Mouse (Mus musculus) adrenal gland, adult 8-10 months (tissue): ENCODE results near the gene Commd1. TPM values are rescaled to one million over a fixed set of nuclear protein-coding genes. Genes with fewer than 3 reads are reported as not detected.

Source experiments
- DNase-seq: peaks from one replicate; pipeline ENCODE4 v3.0.0; 2022
- total RNA-seq, 4 experiments: library from RNA; stranded (reverse); gene quantifications; 2 replicates each; pipeline ENCODE4 v1.2.4; 2022

Gene Commd1
- total RNA-seq, 4 experiments from 2014 or later, result 84.5 to 100.0 (median 90.1) TPM

GRCm38 (mm10) chr11:22858441-22859300 is 123.5 kb downstream of the Commd1 start:
- DNase-seq, result no peak

- DNase-seq, result no peak
Observed at GRCm38 (mm10) chr11:22857705-22858440, 124.3 kb downstream of the Commd1 start.

DNA sequence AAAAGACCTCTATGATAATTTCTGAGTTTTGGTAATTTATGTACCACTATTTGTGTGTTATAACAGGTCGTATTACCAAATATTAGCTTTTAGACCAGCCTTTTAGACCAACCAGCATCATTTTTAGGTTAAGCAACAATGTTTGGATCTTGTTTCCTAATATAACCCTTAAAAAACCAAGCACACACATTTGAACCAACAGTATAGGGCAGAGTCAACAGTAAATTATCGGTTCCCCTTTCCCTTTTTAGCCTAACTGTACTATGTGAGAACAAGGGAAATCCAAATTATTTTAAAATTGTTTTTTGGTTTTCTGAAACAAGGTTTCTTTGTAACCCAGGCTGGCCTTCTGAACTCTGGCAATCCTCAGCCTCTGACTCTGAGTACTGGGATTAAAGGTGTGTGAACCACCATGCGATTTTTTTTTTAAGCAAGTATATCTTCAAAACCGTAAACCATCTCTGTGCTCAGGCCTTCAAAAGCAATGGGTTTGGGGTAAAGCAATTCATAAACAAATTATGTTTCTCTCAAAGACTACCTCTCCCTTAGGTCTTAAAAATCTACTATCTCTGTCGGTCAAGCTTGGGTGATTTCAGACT is 125.0 kb downstream of the Commd1 start:
- no peak for DNase-seq

GRCm38 (mm10) chr11:22856371-22856965 is 125.7 kb downstream of the Commd1 start:
- DNase-seq, result no peak

GRCm38 (mm10) chr11:22854571-22854970 is 127.6 kb downstream of the Commd1 start:
- no peak for DNase-seq

DNA sequence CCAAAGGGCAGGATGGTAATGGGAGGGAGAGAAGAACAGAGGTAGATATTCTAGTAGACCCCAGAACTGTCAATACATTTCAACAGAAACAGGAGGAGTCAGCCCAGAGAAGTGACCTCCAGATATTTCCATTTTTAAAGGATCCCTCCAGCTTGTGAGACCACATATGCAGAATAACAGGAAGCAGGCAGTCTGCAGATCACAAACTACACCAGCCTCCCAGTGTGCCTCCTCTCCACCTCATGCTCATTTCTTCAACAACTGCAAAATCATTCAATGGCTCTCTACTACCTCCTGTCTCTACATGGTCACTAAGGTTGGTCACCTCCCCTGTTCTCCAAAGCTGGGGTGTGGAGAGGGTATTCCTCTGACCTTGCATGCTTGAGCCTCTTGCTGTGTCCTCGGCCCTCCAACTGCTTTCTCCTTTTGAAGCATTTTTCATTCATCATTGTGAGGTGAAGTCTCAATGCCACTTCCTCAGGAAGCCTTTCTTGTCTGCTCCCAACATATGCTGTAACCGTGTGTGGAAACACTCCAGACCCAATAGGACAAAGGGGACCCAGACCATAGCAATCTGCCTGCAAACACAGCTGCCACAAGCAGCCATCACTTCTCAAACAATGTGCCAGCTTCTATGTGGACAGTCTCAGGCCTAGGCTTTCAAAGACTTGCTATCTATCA is 128.6 kb downstream of the Commd1 start:
- DNase-seq, result peak; percentile 74

- no peak for DNase-seq
Observed at GRCm38 (mm10) chr11:22852510-22852909, 129.7 kb downstream of the Commd1 start.

- no peak for DNase-seq
Observed at GRCm38 (mm10) chr11:22851416-22851815, 130.8 kb downstream of the Commd1 start.

DNA sequence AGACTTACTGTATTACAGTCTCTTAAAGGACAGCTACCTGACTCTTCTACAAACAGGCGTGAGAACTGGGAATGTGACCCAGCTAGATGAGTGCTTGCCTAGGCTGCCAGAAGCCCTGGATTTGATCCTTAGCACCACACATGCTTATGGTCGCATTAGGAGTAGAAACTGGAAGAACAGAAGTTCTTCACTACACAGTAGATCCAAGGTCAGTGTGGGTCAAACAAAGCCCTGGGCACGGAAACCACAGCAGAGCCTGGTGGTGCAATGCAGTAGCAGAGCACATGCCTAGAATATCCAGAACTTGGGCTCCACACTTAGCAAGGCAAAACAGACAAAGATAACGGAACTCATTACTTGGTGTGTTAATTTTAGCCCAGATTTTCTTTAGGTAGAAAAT is 132.1 kb downstream of the Commd1 start:
- no peak for DNase-seq

- DNase-seq, result no peak
Observed at GRCm38 (mm10) chr11:22848649-22849195, 133.5 kb downstream of the Commd1 start.

DNA sequence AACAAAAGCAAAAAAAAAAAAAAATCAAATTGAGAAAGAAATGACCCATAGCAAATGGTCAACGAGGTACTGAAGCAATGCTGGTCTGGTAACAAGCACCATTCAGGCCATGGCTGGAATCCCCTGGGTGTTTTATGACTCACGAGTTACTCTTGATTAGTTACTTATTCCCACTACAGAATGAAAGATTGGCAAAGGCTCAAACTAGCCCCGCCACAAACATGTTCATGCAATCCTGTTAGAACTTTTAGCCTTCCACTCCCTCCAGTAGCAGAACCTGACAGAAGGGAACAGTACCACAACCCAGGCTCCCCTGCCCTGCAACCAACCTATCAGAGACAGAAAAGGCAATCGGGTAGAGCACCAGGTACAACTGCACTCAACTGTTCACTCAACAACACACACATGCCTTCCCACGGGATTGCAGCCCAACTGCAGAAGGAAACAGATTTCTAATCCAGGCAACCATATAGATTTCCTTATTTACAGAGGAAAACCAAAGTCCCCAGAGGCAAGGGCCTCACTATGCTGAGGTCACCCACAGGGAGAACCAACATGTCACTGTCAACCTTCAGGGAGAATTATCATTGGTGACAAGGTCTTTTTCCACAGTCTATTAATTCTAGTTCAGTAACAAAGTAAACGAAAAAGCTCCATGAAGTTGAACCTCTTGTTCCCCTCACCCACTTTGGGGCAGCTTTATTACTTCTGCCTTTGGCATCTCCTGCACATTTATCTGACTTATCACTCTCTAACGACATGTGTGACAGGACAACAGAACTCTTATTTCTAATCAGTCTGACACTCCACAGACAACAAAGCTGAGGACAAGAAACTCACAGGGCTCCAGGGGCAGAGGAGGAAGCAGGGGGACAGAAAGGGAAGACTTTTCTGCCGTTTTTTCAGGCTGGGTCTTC is 134.2 kb downstream of the Commd1 start:
- no peak for DNase-seq

- no peak for DNase-seq
Observed at GRCm38 (mm10) chr11:22846960-22847731, 135.0 kb downstream of the Commd1 start.

Other genes starting within 250 kb of the Commd1 start
- gene B3gnt2, start 121.4 kb downstream of the Commd1 start, total RNA-seq, result 100 to 1,000 TPM in 1 of 4 experiments, 10 to 100 TPM in 3; 55.0 to 101 (median 68.4) TPM
- 10 to 100 TPM; 36.9 to 43.0 (median 39.3) TPM for gene Zrsr1, start 10.4 kb downstream of the Commd1 start, total RNA-seq
- gene Gm28048, start 292 bp downstream of the Commd1 start, total RNA-seq, result 10 to 100 TPM; 44.3 to 72.0 (median 46.8) TPM
- 100 to 1,000 TPM; 129 to 168 (median 144) TPM for gene Cct4, start 8.1 kb upstream of the Commd1 start, total RNA-seq
- gene Fam161a, start 25.1 kb upstream of the Commd1 start, total RNA-seq, result 10 to 100 TPM; 14.8 to 29.9 (median 22.3) TPM